9 mouse cellular contexts compared by ENCODE assay signal in genomic region chr19:45097868-45098267, GRCm38 (mm10). TPM values are rescaled to one million over a fixed set of nuclear protein-coding genes. Genes with fewer than 3 reads are reported as not detected.
DNase-seq lines count a peak whose midpoint lies in the region; ATAC-seq and TF ChIP-seq lines count a peak whose summit lies in the region.
"Had no signal": no experiment of that assay in that cellular context is flagged by ENCODE, and none has a peak within 500 bp of the region (broad histone marks: within the 10 kb centered on the region; RNA-seq: fewer than 3 reads in every experiment).

No protein-coding gene starts in this region.

- DNase-seq in liver, postnatal 0 days = peak; percentile 65
- no peak for DNase-seq in liver, embryonic 11.5 days (ENCODE audit: low spot score)
- DNase-seq in R1 (ENCODE audit: low read depth, low spot score) = peak; percentile 74
- peak; percentile 55 for DNase-seq in gastrocnemius, postnatal 14 days
- DNase-seq in testis, postnatal 10 days (ENCODE audit: low spot score) = peak; percentile 81
- no peak for DNase-seq in cerebellum, postnatal 14 days
- DNase-seq in urinary bladder, postnatal 4 days (ENCODE audit: low spot score in 2 of 2) = no peak
- DNase-seq: liver, embryonic 13.5 days had no signal

- no peaks in the 10 kb centered on the region for H3K9me3 ChIP-seq in liver, postnatal 0 days (ENCODE audit: low read length)
- no peaks in the 10 kb centered on the region for H3K9me3 ChIP-seq in liver, embryonic 11.5 days (ENCODE audit: control insufficient read depth, low read length)
- H3K9me3 ChIP-seq: embryonic facial prominence, embryonic 15.5 days; liver, embryonic 13.5 days had no signal

- intact Hi-C loops in gastrocnemius, postnatal 14 days (cut with DNase I; ENCODE audit: low total_unique reads) = no loop called here

- H3K36me3 ChIP-seq in liver, postnatal 0 days (replicated peaks; ENCODE audit: insufficient read depth, low read length) = no peaks in the 10 kb centered on the region
- H3K36me3 ChIP-seq in liver, embryonic 11.5 days (ENCODE audit: control insufficient read depth, insufficient read depth, low read length) = no peaks in the 10 kb centered on the region
- H3K36me3 ChIP-seq: embryonic facial prominence, embryonic 15.5 days; liver, embryonic 13.5 days had no signal

- TF ChIP-seq EP300 in liver, postnatal 0 days (IDR thresholded peaks at IDR 0.05; ENCODE audit: low read depth) = no peak

- 0 out of 2 replicates have a peak, but pooled peaks cover under 1% of the 10 kb centered on the region for H3K27me3 ChIP-seq in liver, postnatal 0 days (ENCODE audit: insufficient read depth, low read length)
- H3K27me3 ChIP-seq in liver, embryonic 11.5 days (replicated peaks; ENCODE audit: control insufficient read depth, insufficient read depth, low read length) = peaks cover 15% of the 10 kb centered on the region

- H3K27ac ChIP-seq in liver, postnatal 0 days (ENCODE audit: low read depth) = no peak overlapping the region
- H3K27ac ChIP-seq in liver, embryonic 11.5 days (ENCODE audit: low read depth, low read length) = no peak overlapping the region
- H3K27ac ChIP-seq: embryonic facial prominence, embryonic 15.5 days; liver, embryonic 13.5 days had no signal

- no peak for TF ChIP-seq CTCF in liver, postnatal 0 days (IDR thresholded peaks at IDR 0.05; ENCODE audit: low read depth)

- H3K9ac ChIP-seq in liver, postnatal 0 days (replicated peaks) = no peak overlapping the region
- H3K9ac ChIP-seq in liver, embryonic 11.5 days (ENCODE audit: low read depth, low read length) = no peak overlapping the region
- H3K9ac ChIP-seq: embryonic facial prominence, embryonic 15.5 days; liver, embryonic 13.5 days had no signal

- ATAC-seq in liver, postnatal 0 days = no peak
- ATAC-seq in liver, embryonic 11.5 days (replicated peaks; ENCODE audit: low FRiP score) = no peak

- H3K4me1 ChIP-seq in liver, postnatal 0 days (ENCODE audit: insufficient read depth) = no peaks in the 10 kb centered on the region
- no peaks in the 10 kb centered on the region for H3K4me1 ChIP-seq in liver, embryonic 11.5 days (replicated peaks; ENCODE audit: control insufficient read depth, insufficient read depth, low read length)
- H3K4me1 ChIP-seq: embryonic facial prominence, embryonic 15.5 days; liver, embryonic 13.5 days had no signal

- no peak overlapping the region for H3K4me3 ChIP-seq in liver, postnatal 0 days (ENCODE audit: low read depth, low read length)
- no peak overlapping the region for H3K4me3 ChIP-seq in liver, embryonic 11.5 days (ENCODE audit: low read depth, low read length)
- H3K4me3 ChIP-seq: embryonic facial prominence, embryonic 15.5 days; liver, embryonic 13.5 days had no signal

- 10% methylated on average over 11 of the region's 11 CpGs for WGBS in liver, postnatal 0 days (ENCODE audit: insufficient replicate concordance)
- 17% methylated on average over 11 of the region's 11 CpGs for WGBS in liver, embryonic 11.5 days

- no peak overlapping the region for H3K4me2 ChIP-seq in liver, postnatal 0 days (ENCODE audit: low read depth, low read length)
- H3K4me2 ChIP-seq in liver, embryonic 11.5 days = no peak overlapping the region
- H3K4me2 ChIP-seq: embryonic facial prominence, embryonic 15.5 days; liver, embryonic 13.5 days had no signal

RNA-seq across cellular contexts. Expression of gene Kazald1, which starts 22.8 kb away (rescaled TPM):
- 0.30 and 0.38 TPM in 2 replicates for polyA plus RNA-seq in liver, postnatal 0 days (2015; fragmentation: Nextera tagmentation; extraction: Ambion mirVana)
- 0.91 and 1.6 TPM in 2 replicates for polyA plus RNA-seq in liver, embryonic 11.5 days (2014; fragmentation: Nextera tagmentation; extraction: Ambion mirVana)
- 1 to 10 TPM; 7.3 to 9.5 TPM for total RNA-seq in gastrocnemius, postnatal 14 days (2021)

RNA-seq across cellular contexts. Expression of gene Sfxn3, which starts 50.6 kb away (rescaled TPM):
- polyA plus RNA-seq in liver, postnatal 0 days (2015; fragmentation: Nextera tagmentation; extraction: Ambion mirVana) = 2.5 and 2.8 TPM in 2 replicates
- 6.3 and 6.8 TPM in 2 replicates for polyA plus RNA-seq in liver, embryonic 11.5 days (2014; fragmentation: Nextera tagmentation; extraction: Ambion mirVana)
- 10 to 100 TPM; 21.3 to 22.1 TPM for total RNA-seq in gastrocnemius, postnatal 14 days (2021)

RNA-seq across cellular contexts. Expression of gene Pdzd7, which starts 52.4 kb away (rescaled TPM):
- not detected in 2 replicates for polyA plus RNA-seq in liver, postnatal 0 days (2015; fragmentation: Nextera tagmentation; extraction: Ambion mirVana)
- polyA plus RNA-seq in liver, embryonic 11.5 days (2014; fragmentation: Nextera tagmentation; extraction: Ambion mirVana) = 0.09 TPM in 1 of 2 replicates, not detected in the other
- total RNA-seq in gastrocnemius, postnatal 14 days (2021) = 10 to 100 TPM in 1 of 2 experiments, 1 to 10 TPM in 1; 9.8 to 10.9 TPM
- polyA plus RNA-seq: liver, embryonic 13.5 days had no signal

RNA-seq across cellular contexts. Expression of gene Tlx1, which starts 52.6 kb away (rescaled TPM):
- polyA plus RNA-seq in liver, postnatal 0 days (2015; fragmentation: Nextera tagmentation; extraction: Ambion mirVana) = not detected in 2 replicates
- 0.29 and 0.32 TPM in 2 replicates for polyA plus RNA-seq in liver, embryonic 11.5 days (2014; fragmentation: Nextera tagmentation; extraction: Ambion mirVana)
- not detected for total RNA-seq in gastrocnemius, postnatal 14 days (2021)
- polyA plus RNA-seq: liver, embryonic 13.5 days had no signal

Comparison
In these comparisons a context has a peak if more than half of its experiments do, and no peak if none do; other contexts are left out.
1. DNase-seq: peak in liver, postnatal 0 days (single experiment), R1 (single experiment), gastrocnemius, postnatal 14 days (single experiment) and testis, postnatal 10 days (single experiment); none in liver, embryonic 11.5 days (single experiment), cerebellum, postnatal 14 days (0 of 2) and urinary bladder, postnatal 4 days (0 of 2).